Mouse (Mus musculus): ENCODE data around the gene Copz1.
"Not testable (repeated sequence)": the region's sequence is repeated elsewhere in the genome, so short reads cannot be mapped to it uniquely, and the experiment has no call there.

The Copz1 gene

DNA sequence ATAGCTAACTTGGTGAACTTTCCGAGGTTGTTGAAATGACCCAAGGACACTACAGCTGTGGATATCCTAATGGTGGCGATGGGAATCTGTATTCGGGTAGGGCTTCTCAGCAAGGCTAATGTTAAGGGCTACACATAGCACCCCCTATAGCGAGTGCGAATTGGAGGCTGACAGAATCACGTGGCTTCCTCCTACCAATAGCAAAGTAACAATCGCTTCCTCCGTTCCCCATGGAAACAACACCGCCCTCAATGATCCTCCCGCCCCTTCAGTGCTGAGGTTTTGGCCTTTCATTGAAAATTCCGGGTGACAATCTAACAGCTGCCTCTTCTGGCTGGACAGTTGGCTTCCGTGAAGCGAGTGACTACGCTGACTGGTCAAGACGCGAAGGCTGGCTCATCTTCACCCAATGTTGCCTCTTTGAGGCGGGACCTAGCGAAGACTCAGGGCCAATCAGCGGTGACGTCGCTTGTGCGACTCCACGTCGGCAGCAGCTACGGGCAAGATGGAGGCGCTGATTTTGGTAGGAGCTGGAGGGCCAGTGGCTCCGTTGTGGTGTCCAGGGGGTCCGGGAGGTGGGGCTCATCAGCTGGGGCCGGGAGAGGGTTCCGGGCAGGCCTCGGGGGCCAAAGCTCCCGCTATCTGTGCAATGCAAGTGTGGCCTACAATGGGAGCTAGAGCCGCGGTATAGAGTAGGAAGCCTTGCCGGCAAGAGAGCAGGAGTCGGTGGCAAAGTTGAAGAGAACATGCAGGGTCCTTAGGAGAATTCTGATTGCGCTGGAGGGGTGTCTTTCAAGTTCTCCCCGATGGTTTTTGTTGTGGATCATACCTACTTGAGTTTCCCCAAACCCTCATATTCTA lies at the start of gene Copz1:
Copz1 (plus strand) TSS at position 296 of the 861 bp plus-strand sequence.
- DNase-seq: peak; percentile 100

DNA sequence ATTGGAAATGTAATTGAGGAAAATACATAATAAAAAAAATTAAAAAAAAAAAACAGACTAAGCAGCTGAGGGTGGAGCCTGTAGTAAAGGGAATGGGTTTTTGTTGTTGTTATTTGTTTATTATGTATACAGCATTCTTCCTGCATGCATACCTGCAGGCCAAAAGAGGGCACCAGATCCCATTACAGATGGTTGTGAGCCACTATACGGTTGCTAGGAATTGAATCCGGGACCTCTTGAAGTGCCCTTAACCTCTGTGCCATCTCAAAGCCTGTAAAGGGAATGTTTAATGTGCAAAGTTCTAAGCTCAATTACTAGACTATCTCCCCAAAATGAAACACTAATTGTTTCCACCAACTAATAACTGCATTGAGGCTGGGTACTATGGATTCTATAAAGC lies 48.4 kb upstream of the Copz1 start:
- no peak for DNase-seq

DNA sequence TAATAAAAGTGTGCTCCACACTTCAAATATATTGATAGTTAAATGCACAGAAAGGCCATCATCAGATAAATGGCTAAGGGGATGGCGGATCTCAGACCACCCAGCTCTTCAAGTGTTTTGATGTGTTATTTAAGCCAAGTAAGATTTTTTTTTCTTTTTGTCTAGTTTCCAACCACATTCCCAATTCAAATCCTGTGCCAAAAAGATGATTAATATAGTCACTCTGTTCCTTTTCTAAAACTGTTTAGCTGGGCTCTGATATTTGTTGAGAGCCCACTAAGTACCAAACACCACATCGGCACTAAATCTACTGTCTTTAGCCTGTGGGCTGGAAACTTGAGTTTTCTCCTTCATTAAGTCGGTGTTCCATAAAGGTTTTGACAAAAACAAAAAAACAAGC lies 45.5 kb upstream of the Copz1 start:
- DNase-seq: no peak

DNA sequence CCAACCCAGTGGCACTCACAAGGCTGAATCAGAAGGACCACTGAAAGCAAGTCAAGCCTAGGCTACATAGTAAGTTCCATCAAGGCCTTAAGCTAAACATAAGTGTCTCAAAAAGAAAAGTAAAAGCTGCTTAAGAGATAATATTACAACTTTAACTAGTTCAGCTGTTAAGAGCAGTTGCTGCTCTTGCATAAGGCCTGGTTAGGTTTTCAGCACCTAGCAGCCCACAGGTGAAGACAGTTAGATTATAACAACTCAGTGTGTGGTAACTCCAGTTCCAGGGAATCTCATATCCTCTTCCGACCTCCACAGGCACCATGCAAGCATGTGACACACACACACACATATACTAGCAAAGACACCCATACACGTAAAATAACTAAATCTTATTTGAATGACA lies 44.9 kb upstream of the Copz1 start:
- DNase-seq: no peak

DNA sequence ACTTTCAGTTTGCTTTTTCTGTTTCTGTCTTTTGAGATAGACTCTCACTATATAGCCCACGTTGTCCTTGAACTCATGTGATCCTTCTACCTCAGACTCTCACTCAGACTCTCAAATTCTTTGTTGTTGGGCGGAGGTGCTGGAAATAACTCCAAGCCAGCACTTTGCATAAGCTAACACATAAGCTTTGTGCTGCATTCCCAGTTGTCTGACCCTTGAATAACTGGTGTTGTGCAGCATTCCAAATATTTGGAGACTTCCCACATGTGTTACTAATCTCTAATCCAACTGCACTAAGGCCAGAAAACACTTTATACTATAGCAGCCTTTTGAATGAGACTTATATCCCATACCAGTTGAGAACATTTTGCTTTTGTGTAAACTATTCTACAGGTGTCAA lies 43.6 kb upstream of the Copz1 start:
- DNase-seq: no peak

DNA sequence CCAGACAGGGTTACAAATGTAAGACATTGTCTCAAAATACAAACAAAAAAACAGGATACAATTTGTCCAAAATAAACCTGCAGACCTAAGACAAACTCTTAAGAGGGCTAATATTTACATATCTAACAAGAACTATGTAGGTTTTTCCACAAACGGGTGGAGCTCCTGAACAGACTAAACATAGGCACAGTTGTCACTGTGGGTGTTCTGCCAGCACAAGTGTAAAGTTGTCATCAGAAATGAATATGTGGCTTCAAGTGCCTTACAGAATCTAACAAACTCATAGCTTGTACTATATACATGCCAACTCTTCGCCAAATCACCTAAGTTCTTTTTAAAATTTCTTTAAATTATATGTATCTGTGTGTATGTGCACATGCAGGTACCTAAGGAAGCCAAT lies 39.4 kb upstream of the Copz1 start:
- no peak for DNase-seq

DNA sequence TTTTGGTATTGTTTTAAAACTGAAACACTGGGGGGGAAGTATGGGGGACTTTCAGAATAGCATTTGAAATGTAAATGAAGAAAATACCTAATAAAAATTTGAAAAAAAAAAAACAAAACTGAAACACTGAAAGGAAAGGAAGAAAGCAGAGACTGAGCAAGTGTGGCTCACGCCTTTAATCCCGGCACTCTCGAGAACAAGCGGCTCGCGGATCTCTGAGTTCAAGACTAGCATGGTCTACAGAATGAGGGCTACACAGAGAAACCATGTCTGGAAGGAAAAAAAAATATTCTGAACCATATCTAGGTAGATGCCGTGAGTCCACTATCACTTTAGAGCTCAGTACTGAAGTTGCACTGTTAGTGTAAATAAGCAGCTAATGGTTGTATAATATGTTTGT lies 35.2 kb upstream of the Copz1 start:
- no peak for DNase-seq

DNA sequence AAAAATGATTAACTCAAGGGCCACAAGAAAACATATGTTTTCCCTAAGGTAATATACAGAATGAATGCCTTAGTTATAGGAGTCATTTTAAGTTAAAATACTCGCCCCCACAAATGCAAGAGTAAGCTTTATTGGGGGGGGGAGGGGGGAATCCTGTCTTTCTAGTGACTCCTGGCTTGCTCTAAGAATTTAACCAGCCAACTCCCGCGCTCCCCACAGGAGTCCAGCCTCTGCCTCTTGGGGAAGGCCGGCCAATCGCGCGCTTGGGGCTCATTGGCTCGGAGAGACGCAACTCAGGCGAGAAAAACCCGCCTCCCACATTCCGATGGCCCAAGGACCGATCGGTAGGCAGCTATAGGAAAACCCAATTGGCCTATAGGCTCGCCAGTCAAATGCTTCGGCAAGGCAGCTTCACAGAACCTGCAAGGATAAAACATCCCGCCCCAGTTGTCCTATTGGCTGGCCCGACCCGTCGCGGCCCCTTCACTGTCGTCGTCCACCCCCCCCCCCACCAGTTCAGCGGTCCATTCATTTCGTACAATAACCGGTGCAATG lies 33.3 kb upstream of the Copz1 start:
- peak; percentile 99 for DNase-seq

DNA sequence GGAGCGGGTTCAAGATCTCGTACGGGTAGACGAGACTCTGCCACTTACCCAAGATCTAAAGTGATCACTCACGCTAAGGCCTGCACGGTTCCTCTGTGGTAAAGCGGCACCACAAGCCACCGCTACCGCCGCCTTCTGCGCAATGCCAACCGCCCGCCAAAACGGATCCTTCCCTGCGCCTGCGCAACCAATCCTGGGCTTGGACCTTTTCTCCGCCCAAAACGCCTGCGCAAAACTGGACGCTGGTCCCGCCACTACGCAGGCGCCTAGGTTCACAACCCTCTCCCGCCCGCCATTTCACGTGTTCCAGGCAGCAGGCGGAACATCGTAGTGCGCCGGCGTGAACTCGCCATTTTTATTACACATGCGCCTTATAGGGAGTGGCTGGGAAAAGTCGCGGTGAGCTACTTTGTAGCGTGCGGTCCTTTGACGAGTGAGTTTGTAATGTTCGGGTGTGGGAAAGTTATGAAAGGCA lies 32.8 kb upstream of the Copz1 start, which contains the start of gene Cbx5:
Cbx5 (minus strand) TSS at position 132 of the 475 bp plus-strand sequence.
- DNase-seq: peak; percentile 99

DNA sequence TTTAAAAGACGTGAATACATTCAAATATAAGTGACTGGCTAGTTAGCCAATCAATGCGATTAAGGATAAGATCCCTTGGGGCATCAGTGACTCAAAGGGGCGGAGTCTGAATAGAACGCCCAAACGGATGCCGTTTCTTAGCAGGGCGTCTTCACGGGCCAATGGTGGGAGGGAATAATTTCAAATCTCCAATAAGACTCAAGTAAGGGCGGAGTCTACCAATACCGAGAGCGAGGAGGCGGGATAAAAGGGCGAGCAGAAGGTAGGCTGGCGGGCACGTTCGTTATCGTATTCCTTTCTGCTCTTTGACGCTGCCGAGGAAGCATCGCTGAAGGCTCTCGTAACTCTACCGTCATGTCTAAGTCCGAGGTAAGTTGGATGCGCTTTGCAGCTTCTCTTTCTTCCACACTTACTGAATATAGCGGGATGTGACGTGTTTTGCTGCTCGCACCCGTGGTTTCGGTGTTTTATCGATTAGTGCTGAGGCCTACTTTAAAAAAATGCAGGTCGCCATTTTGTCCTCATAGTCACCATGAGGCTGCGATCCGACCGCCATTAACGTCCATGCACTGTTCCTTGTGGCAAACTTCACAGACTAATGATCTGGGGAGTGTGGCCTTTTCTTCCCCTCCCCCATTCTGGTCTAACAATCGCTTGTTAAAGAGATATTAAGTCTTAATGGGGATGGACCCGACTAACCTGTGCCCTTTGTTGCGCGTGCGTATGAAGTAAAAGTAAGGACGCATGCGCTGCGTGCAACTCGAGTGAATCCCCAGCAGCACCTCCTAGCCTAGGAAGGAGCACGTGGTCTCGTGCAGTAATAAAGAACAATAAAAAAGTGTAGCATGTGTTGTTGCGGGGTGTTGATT lies 32.1 kb upstream of the Copz1 start, which contains the start of gene Hnrnpa1:
Hnrnpa1 (plus strand) TSS at position 273 of the 869 bp plus-strand sequence.
- peak; percentile 100 for DNase-seq

DNA sequence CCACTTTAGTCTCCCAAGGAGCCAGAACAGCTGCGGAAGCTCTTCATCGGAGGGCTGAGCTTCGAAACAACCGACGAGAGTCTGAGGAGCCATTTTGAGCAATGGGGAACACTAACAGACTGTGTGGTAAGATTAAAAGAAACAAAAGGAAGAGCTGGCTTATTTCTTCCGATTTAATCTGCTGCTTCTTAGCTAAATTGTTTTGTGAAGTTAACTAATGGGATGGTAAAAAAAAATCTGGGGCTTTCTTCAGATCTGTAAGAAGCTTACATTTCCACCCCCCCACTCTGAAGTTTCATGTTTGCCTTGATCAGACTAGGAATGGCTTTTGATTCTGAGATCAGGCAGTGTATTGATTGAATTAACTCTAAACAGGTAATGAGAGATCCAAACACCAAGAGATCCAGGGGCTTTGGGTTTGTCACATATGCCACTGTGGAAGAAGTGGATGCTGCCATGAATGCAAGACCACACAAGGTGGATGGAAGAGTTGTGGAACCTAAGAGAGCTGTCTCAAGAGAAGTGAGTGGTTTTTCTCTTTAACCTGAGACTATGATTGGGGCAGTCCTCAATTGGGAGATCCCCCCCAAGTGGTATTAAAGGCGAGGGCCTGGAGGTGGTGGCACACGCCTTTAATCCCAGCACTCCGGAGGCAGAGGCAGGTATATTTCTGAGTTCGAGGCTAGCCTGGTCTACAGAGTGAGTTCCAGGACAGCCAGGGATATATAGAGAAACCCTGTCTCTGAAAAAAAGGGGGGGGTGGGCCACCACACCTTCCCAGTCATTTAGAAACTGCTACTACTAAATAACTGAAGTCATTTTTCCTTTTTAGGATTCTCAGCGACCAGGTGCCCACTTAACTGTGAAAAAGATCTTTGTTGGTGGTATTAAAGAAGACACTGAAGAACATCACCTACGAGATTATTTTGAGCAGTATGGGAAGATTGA lies 31.2 kb upstream of the Copz1 start:
- not testable (repeated sequence) for DNase-seq

DNA sequence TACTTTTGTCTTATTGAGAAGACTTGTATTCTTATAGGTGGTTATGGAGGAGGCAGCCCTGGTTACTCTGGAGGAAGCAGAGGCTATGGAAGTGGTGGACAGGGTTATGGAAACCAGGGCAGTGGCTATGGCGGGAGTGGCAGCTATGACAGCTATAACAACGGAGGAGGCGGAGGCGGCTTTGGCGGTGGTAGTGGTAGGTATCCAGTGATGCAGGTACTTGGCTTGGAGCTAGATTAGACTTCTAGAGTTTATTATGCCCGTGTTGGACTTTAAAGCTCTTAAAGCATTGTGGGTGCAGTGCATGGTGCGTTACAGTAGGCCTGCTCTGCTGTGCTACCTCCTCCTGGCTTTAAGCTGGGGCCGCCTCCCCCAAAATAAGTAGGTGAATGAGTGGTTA lies 29.6 kb upstream of the Copz1 start:
- no peak for DNase-seq

DNA sequence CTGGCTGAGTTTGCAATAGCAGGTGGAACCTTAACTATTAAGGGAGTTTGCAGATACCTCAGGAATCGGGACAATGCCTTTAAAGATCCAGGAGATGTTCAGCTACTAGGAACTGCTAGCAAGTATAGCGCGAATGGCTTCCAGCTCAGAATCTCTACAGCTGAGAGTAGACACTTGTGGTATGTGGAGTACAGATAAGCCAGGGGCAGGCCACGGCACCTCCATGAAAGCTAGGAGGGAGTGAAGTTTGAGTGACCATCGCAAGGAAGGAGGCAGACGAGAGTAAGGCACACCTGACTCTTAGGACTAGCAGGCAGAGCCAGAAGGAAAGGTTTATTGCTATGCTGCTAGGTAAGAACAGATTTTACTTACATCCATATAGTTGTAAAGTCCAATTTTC lies 26.9 kb upstream of the Copz1 start:
- DNase-seq: no peak

DNA sequence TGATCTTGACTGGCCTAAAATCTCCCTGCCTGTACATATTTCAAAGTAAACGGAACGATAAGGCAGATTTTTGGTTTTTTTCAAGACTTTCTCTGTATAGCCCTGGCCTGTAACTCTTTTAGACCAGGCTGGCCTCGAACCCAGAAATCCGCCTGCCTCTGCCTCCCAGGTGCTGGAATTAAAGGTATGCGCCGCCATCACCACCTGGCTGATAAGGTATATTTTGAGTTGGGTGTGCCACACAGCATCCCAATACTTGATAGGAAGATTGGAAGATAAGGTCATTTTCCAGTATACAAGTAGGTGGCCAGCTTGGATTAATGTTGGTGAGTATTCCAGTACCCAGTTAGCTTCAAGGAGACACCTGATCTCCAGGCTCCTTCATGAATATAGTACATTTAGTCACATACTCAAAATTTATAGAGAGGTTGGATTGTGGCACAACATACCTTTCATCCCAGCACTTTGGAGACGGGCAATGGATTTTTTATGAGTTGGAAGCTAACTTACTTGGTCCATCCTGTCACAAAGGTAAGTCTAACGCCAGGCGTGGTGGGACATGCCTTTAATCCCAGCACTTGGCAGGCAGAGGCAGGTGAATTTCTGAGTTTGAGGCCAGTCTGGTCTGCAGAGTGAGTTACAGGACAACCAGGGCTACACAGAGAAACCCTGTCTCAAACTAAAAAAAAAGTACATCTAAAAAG lies 25.3 kb upstream of the Copz1 start:
- no peak for DNase-seq

DNA sequence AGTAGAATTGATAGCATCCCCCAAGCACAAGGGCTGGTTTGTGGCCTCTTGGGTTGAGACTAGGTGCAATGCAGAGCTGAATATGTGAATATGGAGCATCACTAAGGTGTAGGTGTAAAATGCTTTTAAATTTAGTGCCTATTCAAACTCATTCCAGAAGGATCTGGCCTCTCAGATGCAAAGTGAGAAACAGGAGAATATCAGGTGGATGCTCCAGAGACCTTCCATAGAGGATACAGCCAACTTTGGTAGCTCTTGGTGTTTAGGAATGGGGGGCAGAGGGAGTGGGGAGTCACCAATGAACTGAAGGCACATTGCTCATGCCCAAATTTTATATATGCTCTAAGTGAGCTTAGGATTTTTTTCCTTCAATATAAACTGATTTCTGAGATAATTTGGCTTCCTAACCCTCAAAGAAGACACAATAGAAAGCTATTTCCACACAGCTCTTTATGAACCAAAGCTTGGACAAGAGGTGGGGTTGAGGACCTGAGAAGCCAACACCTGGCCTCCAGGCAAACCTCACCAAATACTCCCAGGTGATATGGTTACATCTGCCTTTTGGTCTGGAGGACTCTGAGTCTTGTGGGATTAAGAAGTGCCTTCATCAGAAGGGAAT lies 24.6 kb upstream of the Copz1 start:
- no peak for DNase-seq

DNA sequence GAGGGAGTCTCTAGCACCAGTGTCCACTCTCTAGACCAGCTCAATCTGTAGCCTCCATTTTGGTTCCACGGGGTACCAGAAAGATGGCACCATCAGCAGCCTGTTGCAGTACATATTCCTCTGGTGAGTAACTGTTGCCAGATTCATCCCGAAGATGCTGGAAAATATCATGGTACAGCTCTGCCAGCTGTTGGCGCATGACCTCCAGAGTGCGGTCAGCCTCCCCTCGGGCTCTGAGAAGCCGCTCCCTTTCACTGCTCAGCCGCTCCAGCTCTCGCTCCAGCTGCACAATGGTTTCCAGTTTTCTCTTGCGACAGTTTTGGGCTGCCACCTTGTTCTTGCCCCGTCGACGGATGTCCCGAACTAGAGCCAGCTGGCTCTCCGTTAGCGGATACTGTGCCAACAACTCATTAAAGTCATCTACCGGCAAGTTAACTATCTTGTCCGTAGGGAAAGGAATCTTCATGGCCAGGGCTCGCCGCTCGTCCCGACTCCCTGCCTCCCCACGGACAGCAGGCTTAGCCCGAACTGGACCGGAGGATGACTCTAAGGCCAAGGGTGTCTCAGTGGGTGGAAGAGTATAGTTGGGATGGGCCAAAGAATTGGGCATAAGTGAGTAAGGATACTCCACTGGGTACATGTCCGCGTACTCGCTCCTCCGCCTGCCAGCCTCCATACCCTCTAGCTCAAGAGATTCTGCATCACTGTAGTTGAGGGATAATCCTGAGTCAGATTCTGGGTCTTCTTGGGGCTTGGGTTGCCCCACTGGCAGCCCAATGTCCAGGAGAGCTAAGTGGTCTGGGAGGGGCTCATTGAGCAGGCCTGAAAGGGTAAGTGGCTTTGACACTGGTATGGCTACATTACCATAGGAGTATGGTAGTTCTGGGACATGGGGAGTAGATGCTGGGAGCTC lies 23.9 kb upstream of the Copz1 start:
- peak; percentile 38 for DNase-seq

DNA sequence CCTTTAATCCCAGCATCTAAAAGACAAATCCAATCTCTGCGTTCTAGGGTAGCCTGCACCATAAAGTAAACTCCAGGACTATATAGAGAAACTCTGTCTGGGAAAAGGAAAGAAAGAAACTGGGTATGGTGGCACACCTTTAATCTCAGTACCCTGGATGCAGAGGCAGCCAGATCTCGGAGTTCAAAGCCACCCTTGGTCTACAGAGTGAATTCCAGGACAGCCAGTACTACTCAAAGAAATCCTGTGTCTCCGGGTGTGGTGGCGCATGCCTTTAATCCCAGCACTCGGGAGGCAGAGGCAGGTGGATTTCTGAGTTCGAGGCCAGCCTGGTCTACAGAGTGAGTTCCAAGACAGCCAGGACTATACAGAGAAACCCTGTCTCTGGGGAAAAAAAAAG lies 23.0 kb upstream of the Copz1 start:
- DNase-seq: not testable (repeated sequence)

DNA sequence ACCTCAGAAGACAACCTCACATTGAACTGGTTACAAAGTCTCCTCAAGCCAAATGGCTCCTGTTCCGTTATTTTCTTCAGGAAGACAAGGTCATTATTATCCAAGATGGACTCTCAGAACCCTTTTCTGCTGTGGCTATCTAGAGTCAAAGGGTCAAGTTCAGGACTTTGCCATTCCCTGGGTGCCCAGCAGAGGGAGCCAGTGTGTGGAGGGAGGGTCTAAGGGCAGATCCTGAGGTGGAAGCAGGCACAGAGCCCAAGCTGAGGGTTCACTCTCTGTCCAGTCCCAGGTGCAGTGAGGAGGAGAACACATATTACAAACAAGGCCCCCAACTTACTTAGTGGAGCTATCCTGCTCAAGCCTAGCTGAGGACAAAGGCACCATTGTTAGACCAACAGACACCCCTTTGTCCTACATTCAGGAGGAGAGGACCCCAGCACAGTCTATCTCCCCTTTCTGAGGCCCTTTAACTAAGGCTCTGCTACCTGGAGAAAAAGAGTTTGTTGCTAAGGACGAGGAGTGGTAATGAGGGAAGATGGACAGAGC lies 22.2 kb upstream of the Copz1 start:
- peak; percentile 82 for DNase-seq

DNA sequence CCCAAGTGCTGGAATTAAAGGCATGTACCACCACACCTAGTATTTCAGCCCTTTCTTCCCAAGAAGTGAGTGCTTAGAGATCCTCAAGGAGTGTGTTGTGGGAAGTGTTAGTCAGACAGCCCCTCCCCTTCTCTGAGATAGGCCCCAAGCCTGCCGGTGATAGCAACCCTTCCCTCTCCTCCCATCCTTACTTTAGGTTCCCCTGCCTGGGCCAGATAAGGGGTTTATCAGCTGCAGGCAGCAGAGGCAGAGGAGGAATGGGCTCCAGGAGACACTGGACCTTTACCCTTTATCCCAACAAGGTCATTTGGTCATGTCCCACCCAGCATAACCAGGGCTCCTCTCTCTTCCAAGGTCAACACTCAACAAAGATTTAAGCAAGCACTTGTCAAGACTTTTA lies 20.9 kb upstream of the Copz1 start:
- DNase-seq: no peak

DNA sequence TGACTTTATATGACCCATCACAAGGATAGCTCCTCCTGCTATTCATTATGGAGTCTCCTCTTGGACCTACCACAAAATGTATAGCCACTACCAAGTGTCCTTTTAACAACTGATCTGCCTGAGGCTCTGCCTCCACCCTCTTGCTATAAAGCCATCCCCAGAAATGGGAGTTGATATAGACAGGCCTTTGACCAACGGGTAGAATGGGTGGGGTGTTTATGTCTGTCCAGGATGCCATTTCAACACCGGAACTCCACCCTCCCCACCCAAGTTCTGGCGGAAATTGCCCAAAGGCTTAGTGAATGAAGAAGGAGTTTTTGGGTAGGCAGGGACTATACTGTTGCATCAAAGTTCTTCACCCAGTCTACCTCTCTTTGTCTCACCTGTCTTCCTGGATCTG lies 19.9 kb upstream of the Copz1 start:
- DNase-seq: no peak

Data from retina, postnatal 1 day (tissue).